Mouse (Mus musculus) right cerebral cortex, adult 18-20 months (tissue): ENCODE results near the gene Stk32c.

Experiments used
- DNase-seq: peaks from one replicate; pipeline ENCODE4 v3.0.0; 2022; ENCODE audit warnings: mixed read lengths

Gene Stk32c

GRCm38 (mm10) chr7:139139921-139140461 lies 73.1 kb downstream of the Stk32c start:
- DNase-seq = no peak

- peak; percentile 71 for DNase-seq
Measured at GRCm38 (mm10) chr7:139136906-139137491, 76.1 kb downstream of the Stk32c start.

GRCm38 (mm10) chr7:139135236-139135635 lies 77.9 kb downstream of the Stk32c start:
- DNase-seq = no peak

- DNase-seq = no peak
Measured at GRCm38 (mm10) chr7:139133446-139133845, 79.7 kb downstream of the Stk32c start.

- no peak for DNase-seq
Measured at GRCm38 (mm10) chr7:139131538-139131937, 81.6 kb downstream of the Stk32c start.

- DNase-seq = no peak
Measured at GRCm38 (mm10) chr7:139130361-139130760, 82.7 kb downstream of the Stk32c start.

- no peak for DNase-seq
Measured at GRCm38 (mm10) chr7:139128994-139129393, 84.1 kb downstream of the Stk32c start.

- DNase-seq = no peak
Measured at GRCm38 (mm10) chr7:139126549-139126948, 86.6 kb downstream of the Stk32c start.

GRCm38 (mm10) chr7:139125881-139126280 lies 87.2 kb downstream of the Stk32c start:
- no peak for DNase-seq

GRCm38 (mm10) chr7:139119775-139120153 lies 93.3 kb downstream of the Stk32c start:
- no peak for DNase-seq

- peak; percentile 84 for DNase-seq
Measured at GRCm38 (mm10) chr7:139119152-139119774, 93.8 kb downstream of the Stk32c start.

- DNase-seq = peak; percentile 73
Measured at GRCm38 (mm10) chr7:139107908-139108650, 105.0 kb downstream of the Stk32c start.

- no peak for DNase-seq
Measured at GRCm38 (mm10) chr7:139105705-139106104, 107.4 kb downstream of the Stk32c start.

GRCm38 (mm10) chr7:139105076-139105475 lies 108.0 kb downstream of the Stk32c start:
- no peak for DNase-seq

- no peak for DNase-seq
Measured at GRCm38 (mm10) chr7:139103960-139104381, 109.1 kb downstream of the Stk32c start.

- DNase-seq = no peak
Measured at GRCm38 (mm10) chr7:139101826-139102225, 111.3 kb downstream of the Stk32c start.

GRCm38 (mm10) chr7:139101286-139101804 lies 111.8 kb downstream of the Stk32c start:
- no peak for DNase-seq

- no peak for DNase-seq
Measured at GRCm38 (mm10) chr7:139100531-139101095, 112.5 kb downstream of the Stk32c start.

GRCm38 (mm10) chr7:139096399-139096798 lies 116.7 kb downstream of the Stk32c start:
- DNase-seq = no peak

- DNase-seq = no peak
Measured at GRCm38 (mm10) chr7:139095282-139095681, 117.8 kb downstream of the Stk32c start.

- DNase-seq = no peak
Measured at GRCm38 (mm10) chr7:139094761-139095160, 118.3 kb downstream of the Stk32c start.

- DNase-seq = no peak
Measured at GRCm38 (mm10) chr7:139093781-139094180, 119.3 kb downstream of the Stk32c start.

- peak; percentile 60 for DNase-seq
Measured at GRCm38 (mm10) chr7:139093124-139093523, 120.0 kb downstream of the Stk32c start.
